Mouse (Mus musculus) frontal cortex, adult 2 months (tissue): ENCODE data around the gene St5. TPM values are rescaled to one million over a fixed set of nuclear protein-coding genes. Genes with fewer than 3 reads are reported as not detected.
A peak's percentile ranks its signal among the peaks of the same experiment; 100 is the strongest.

Source experiments
- DNase-seq, 2 experiments: peaks; one replicate each; pipeline ENCODE4 v3.0.0; 2022; ENCODE audit warnings: low spot score in 1 of 2; ENCODE audit errors: extremely low spot score in 1 of 2
- polyA plus RNA-seq: library from polyadenylated mRNA; depleted of rRNA; stranded (reverse); fragments of >200 nt; gene quantifications from 2 replicates; pipeline ENCODE4 v1.2.3, GENCODE M21; 2012; rRNA removed

Gene St5
- 24.3 and 32.2 TPM in 2 replicates for polyA plus RNA-seq

GRCm38 (mm10) chr7:109703190-109704015 is at the start of gene St5, which contains the start of gene Akip1:
St5 (minus strand) TSS chr7:109703605.
Akip1 (plus strand) TSS chr7:109703690.
- peak; percentile 85 to 93 for DNase-seq

DNA sequence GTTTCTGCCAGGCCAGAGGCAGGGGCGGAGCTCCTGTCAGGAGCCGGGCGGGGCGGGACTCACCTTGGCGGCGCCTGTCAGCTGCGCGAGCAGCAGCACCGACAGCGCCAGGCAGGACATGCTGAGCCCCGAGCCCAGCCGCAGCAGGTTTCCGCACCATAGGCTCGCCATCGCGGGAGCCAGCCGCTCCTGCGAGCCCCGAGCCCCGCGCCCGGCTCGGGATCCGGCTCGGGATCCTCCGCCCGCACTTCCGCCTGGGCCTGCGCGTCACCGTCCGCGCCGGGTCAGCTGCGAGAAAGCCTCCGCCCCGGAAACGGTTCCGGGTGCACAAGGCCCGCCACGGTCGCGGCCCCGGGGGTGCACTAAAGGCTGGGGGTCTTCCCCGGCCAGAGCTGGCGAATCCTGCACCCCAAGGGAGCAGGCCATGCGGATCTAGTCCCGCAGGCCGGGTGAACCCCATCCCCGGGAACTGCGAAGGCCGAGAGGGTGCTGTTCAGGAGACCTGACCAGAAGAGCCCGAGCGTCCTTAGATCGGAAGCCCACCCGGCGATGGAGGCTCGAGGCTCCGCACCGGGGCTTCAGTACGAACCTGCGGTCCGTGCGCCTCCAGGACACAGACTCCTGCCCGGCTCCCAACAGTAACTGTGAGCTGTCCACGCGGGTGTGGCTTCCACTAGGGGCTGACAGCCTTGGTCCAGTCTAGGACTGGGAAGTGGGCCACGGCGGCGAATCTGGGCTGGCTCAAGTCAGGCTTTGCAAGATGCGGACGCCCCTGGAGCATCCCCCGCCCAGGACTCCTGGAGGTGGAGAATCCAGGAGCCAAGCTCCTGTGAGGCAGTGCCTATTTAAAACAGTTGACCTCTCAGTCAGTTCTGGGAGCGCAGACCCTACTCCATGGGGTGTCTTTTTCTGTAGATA is 48.9 kb upstream of the St5 start, which contains the start of gene Tmem9b:
Gene Tmem9b, minus strand, starts transcription at position 868 of the 918 bp plus-strand sequence.
- DNase-seq = peak; percentile 55 to 80

- no peak for DNase-seq
Measured at GRCm38 (mm10) chr7:109751427-109752007, 48.1 kb upstream of the St5 start.

- DNase-seq = no peak
Measured at GRCm38 (mm10) chr7:109747747-109748146, 44.3 kb upstream of the St5 start.

GRCm38 (mm10) chr7:109741703-109742102 is 38.3 kb upstream of the St5 start:
- DNase-seq = no peak

- DNase-seq = no peak
Measured at GRCm38 (mm10) chr7:109741060-109741459, 37.7 kb upstream of the St5 start.

DNA sequence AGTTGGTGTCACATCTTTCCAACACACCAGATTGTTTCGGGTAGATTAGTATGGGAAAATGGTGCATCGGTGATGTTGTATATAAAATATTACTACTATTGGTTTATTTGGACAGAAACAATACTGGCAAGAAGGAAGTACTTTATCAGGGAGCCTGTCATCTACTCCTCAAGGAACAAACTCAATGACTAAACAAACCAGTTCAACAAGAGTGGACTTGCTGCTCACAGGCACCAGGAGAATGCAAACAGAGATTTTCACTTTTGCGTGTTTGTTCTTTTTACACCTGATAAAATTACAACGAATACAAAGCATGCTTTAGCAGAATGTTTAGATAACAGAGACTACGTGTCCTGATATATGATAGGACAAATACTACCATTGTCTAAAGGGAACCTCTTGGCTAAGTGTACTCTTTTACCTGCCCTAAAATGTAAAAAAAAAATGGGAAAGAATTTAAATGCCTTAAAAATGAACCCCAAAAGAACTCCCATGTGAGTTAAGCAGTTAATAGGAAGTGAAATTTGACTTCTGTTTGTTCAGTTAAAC is 36.5 kb upstream of the St5 start:
- DNase-seq = no peak

- no peak for DNase-seq
Measured at GRCm38 (mm10) chr7:109734806-109735205, 31.4 kb upstream of the St5 start.

- no peak for DNase-seq
Measured at GRCm38 (mm10) chr7:109731626-109732025, 28.2 kb upstream of the St5 start, which contains the start of gene Ascl3. Ascl3 (minus strand) TSS chr7:109731726.

- DNase-seq = no peak
Measured at GRCm38 (mm10) chr7:109723697-109724096, 20.3 kb upstream of the St5 start, which contains the start of gene BC051019. BC051019 (minus strand) TSS chr7:109723850.

DNA sequence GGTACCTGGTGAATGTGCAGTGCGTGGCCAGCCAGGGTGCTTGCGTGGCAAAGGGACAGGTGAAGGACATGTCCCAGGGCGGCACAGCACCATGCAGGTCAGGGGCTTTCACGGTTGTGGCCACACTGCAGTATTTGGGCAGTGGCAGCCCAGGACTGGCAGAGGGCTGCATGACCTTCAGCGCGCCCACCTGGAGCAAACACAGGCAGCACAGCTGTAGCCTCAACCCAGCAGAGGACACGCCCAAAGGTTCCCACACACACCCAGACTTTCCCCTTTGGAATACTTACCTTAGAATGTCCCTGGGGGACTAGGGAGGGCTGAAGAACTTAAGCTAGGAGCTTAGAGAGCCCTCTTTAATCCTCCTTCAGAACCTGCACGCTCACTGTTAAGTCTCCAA is 19.7 kb upstream of the St5 start:
- DNase-seq = no peak

DNA sequence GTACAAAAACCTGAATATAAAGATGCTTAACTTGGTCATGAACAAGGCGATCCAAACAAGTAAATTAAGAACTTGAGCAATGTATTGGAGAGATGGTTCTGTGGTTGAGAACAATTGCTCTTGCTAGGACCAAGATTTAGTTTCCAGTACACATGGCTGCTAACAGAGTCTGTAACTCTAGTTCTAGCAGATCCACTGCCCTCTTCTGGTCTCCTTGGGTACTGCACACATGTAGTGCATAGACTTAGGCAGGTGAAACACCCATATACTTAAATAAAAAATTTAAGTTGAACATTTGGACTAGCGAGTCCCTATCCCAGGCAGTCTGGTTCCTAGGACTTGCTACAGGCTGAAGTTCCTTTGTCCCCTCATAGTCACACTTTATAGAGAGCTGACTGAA is 19.2 kb upstream of the St5 start:
- DNase-seq = no peak

DNA sequence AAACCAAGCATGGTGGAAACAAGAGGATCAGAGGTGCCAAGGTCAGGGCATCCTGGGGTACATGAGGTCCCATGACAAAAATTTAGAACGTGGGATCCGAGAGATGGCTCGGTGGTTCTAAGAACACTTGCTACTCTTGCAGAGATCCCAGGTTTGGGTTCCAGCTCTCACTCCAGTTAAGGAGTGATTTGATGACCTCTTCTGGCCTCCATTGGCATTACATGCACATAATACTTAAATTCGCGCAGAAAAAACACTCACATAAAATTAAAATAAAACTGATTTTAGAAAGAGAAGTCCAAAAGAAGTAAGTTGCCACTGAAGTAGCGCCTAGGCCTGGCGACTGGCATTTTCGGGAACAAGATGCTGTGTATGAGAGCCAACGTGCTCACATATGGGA is 15.9 kb upstream of the St5 start:
- DNase-seq = peak in 1 of 2 experiments; percentile 76

GRCm38 (mm10) chr7:109713434-109713982 is 10.1 kb upstream of the St5 start:
- DNase-seq = no peak

GRCm38 (mm10) chr7:109712198-109712597 is 8.8 kb upstream of the St5 start:
- no peak for DNase-seq

GRCm38 (mm10) chr7:109710069-109710468 is 6.7 kb upstream of the St5 start:
- no peak for DNase-seq

DNA sequence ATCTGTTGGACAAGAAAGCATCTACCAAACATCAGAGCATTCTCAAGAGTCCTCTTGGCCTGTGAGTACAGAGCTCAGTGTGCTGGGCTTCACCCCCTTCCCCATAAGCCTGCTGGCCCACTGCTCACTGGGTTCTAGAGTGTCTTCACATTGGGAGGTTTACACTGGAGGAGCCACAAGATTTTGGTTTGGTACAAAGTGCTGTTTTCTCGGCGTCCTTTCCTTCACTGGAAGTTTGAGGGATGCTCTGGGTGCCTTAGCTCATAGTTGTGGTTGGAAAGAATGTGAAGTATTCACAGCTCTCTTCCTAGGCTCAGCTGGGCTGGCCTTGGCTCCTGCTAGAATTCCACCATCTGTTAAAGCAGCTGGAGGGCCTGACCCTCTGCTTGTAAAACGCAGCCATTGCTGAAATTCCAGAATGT is 5.6 kb upstream of the St5 start:
- DNase-seq = no peak

DNA sequence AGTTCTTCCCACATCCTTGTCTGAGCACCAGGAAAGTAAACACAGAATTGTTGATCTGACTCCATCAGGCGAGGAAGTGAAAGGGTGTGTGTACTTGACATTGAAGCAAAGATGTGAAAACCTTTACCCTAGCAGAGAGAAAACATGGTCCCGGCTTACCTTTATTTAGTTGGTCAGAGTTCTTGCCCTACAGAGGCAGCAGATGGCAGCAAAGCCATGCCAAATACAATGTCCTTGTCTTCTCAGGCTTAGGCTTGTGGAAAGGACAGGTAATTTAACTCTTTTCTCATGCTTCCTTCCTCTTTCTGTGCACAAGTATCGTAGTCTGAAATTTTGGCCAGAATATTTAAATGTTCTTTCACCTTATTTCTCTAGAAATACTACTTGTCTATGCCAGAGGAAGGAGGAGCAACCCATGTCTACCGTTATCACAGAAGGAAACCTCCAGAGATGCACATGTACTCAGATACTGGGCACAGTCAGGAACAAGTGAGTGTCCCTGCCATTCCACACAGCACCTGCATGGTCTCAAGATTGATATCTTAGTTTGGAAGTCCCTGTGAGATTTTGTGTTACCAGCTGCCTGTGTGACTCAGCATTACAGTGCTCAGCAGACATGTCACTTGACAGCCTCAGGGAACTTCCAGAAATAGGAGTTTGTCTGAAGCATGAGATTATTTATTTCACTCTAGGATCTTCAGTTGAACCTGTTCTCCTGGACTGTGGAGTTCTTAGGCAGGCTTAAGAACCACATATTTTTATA is 3.8 kb upstream of the St5 start:
- peak; percentile 31 to 76 for DNase-seq

- DNase-seq = no peak
Measured at GRCm38 (mm10) chr7:109704461-109704860, 1.1 kb upstream of the St5 start.
